ENCODE assay signal across 13 mouse cellular contexts in genomic region chr1:150384138-150384537, GRCm38 (mm10).
"Had no signal": no experiment of that assay in that cellular context is flagged by ENCODE, and none has a peak within 500 bp of the region (broad histone marks: within the 10 kb centered on the region; RNA-seq: fewer than 3 reads in every experiment).

No protein-coding gene starts in this region.

- ATAC-seq: midbrain, embryonic 16.5 days had no signal

- DNase-seq: lung, adult 18-20 months; lung, embryonic 14.5 days; lung, postnatal 10 days; lung, postnatal 4 days; midbrain, embryonic 14.5 days; retina, postnatal 1 day; right cerebral cortex, postnatal 25 days; right cerebral cortex, postnatal 4 days; spleen, adult 18-20 months; thymus, adult 18-20 months; thymus, postnatal 14 days; thymus, postnatal 36 days had no signal
